Mouse (Mus musculus): ENCODE measurements around the gene Ces4a. TPM values are rescaled to one million over a fixed set of nuclear protein-coding genes. Genes with fewer than 3 reads are reported as not detected.
"Not testable (repeated sequence)": the region's sequence is repeated elsewhere in the genome, so short reads cannot be mapped to it uniquely, and the experiment has no call there.

Gene Ces4a
- not detected in 2 replicates for polyA plus RNA-seq (2011; ENCODE audit: insufficient read depth, insufficient read length, low read depth, missing spikeins)

DNA sequence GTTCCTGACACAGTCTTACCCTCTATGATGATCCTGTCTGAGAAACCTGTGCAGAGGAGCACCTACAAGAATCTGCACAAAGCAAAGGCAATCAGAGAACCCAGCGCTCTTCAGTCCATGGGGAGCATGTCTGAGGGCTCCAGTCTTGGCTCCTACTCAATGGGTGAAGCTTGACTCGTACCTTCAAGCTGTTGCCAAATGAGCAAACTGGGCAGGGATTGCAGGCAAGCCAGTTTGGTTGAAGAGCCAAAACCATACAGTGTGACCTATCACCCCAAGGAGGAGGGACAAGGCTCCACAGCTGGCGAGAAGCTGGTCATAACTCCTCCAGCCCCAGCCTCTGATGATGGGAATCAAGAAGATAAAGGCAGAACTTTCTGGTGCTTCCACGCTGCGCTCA, at the start of gene Ces4a:
Gene Ces4a, plus strand, starts transcription at position 292 of the 400 bp plus-strand sequence.
- Histone ChIP-seq H3K9ac (ENCODE audit: low read depth, poor library complexity, severe bottlenecking) (no peak within 1 kb of the TSS), H3K4me1 (ENCODE audit: control insufficient read depth, insufficient read depth, low read length) (no peaks in the 10 kb centered on the region), H3K4me3 (ENCODE audit: low read depth, low read length) (no peak within 1 kb of the TSS), H3K9me3 (replicated peaks; ENCODE audit: control insufficient read depth, insufficient read depth, low read length, poor library complexity, severe bottlenecking) (no peaks in the 10 kb centered on the region), H3K27me3 (ENCODE audit: control insufficient read depth, insufficient read depth, low read length, poor library complexity, severe bottlenecking) (peaks cover 1% of the 10 kb centered on the region; the same call in 1 of the 2 replicates), H3K36me3 (ENCODE audit: control insufficient read depth, insufficient read depth, low read length, poor library complexity, severe bottlenecking) (no peaks in the 10 kb centered on the region), H3K27ac (ENCODE audit: insufficient read depth, low read length) (no peak within 1 kb of the TSS)
- no peak for TF ChIP-seq EP300 (IDR thresholded peaks at IDR 0.05; ENCODE audit: insufficient read depth, low read depth, low read length)
- no peak for TF ChIP-seq CTCF (IDR thresholded peaks at IDR 0.05; ENCODE audit: low read depth, low read length)
- no peak for TF ChIP-seq POLR2A (IDR thresholded peaks at IDR 0.05; ENCODE audit: insufficient read depth, low read length)

DNA sequence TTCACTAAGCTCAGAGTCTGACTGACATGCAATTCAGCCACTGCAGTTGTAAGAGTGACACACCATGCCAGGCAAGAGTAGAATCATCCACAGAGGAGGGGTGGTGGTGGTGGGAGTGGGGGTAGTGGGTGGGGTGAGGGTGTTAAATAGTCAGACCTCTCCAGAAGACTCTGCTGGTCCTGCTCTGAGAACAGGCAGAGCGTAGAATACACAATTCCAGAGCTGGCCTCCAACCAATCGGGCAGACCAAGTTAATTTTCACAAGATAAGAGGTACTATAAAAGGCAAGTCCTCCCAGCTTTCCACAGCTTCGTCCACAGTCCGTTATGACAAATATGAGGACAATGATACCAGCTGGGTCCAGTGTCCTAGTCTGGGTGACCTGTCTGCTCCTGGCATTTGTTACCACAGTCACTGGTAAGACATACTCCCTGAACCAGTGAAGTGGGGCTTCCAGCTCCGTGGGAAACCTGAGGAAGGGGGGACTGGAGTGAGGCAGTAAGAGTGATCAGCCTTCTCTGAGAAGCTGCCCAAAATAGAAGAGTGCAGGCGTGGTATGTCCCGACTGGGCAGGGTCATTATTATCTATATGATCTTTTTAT, 48.0 kb upstream of the Ces4a start, which contains the start of gene Ces3b:
Gene Ces3b, plus strand, starts transcription at position 305 of the 602 bp plus-strand sequence.
- Histone ChIP-seq H3K27ac (ENCODE audit: insufficient read depth, low read length) (no peak within 1 kb of the TSS), H3K4me3 (ENCODE audit: low read depth, low read length) (no peak within 1 kb of the TSS), H3K27me3 (ENCODE audit: control insufficient read depth, insufficient read depth, low read length, poor library complexity, severe bottlenecking) (no peaks in the 10 kb centered on the region; the same call in 1 of the 2 replicates), H3K9me3 (replicated peaks; ENCODE audit: control insufficient read depth, insufficient read depth, low read length, poor library complexity, severe bottlenecking) (no peaks in the 10 kb centered on the region), H3K36me3 (ENCODE audit: control insufficient read depth, insufficient read depth, low read length, poor library complexity, severe bottlenecking) (no peaks in the 10 kb centered on the region), H3K4me1 (ENCODE audit: control insufficient read depth, insufficient read depth, low read length) (no peaks in the 10 kb centered on the region), H3K9ac (ENCODE audit: low read depth, poor library complexity, severe bottlenecking) (no peak within 1 kb of the TSS)
- no peak for TF ChIP-seq EP300 (IDR thresholded peaks at IDR 0.05; ENCODE audit: insufficient read depth, low read depth, low read length)
- no peak for TF ChIP-seq CTCF (IDR thresholded peaks at IDR 0.05; ENCODE audit: low read depth, low read length)
- no peak for TF ChIP-seq POLR2A (IDR thresholded peaks at IDR 0.05; ENCODE audit: insufficient read depth, low read length)

- not testable (repeated sequence) for H3K4me1 ChIP-seq (ENCODE audit: control insufficient read depth, insufficient read depth, low read length); H3K4me3 ChIP-seq (ENCODE audit: low read depth, low read length); H3K9me3 ChIP-seq (replicated peaks; ENCODE audit: control insufficient read depth, insufficient read depth, low read length, poor library complexity, severe bottlenecking)
Measured at GRCm38 (mm10) chr8:105088166-105088565, 43.4 kb upstream of the Ces4a start.

GRCm38 (mm10) chr8:105088581-105088980, 43.0 kb upstream of the Ces4a start:
- Histone ChIP-seq H3K27me3 (ENCODE audit: control insufficient read depth, insufficient read depth, low read length, poor library complexity, severe bottlenecking) (no peaks in the 10 kb centered on the region; the same call in 1 of the 2 replicates), H3K4me3 (ENCODE audit: low read depth, low read length) (no peak overlapping the region), H3K9me3 (replicated peaks; ENCODE audit: control insufficient read depth, insufficient read depth, low read length, poor library complexity, severe bottlenecking) (no peaks in the 10 kb centered on the region), H3K4me1 (ENCODE audit: control insufficient read depth, insufficient read depth, low read length) (no peaks in the 10 kb centered on the region), H3K27ac (ENCODE audit: insufficient read depth, low read length) (no peak overlapping the region), H3K36me3 (ENCODE audit: control insufficient read depth, insufficient read depth, low read length, poor library complexity, severe bottlenecking) (no peaks in the 10 kb centered on the region), H3K9ac (ENCODE audit: low read depth, poor library complexity, severe bottlenecking) (no peak overlapping the region)
- TF ChIP-seq CTCF (IDR thresholded peaks at IDR 0.05; ENCODE audit: low read depth, low read length), result no peak
- TF ChIP-seq POLR2A (IDR thresholded peaks at IDR 0.05; ENCODE audit: insufficient read depth, low read length), result no peak
- no peak for TF ChIP-seq EP300 (IDR thresholded peaks at IDR 0.05; ENCODE audit: insufficient read depth, low read depth, low read length)

More at GRCm38 (mm10) chr8:105088166-105088565, 43.4 kb upstream of the Ces4a start:
- H3K27ac ChIP-seq (ENCODE audit: insufficient read depth, low read length); H3K36me3 ChIP-seq (ENCODE audit: control insufficient read depth, insufficient read depth, low read length, poor library complexity, severe bottlenecking); H3K9ac ChIP-seq (ENCODE audit: low read depth, poor library complexity, severe bottlenecking); H3K27me3 ChIP-seq (ENCODE audit: control insufficient read depth, insufficient read depth, low read length, poor library complexity, severe bottlenecking): not testable (repeated sequence)

GRCm38 (mm10) chr8:105093992-105094391, 37.6 kb upstream of the Ces4a start:
- Histone ChIP-seq H3K9ac (ENCODE audit: low read depth, poor library complexity, severe bottlenecking) (no peak overlapping the region), H3K9me3 (replicated peaks; ENCODE audit: control insufficient read depth, insufficient read depth, low read length, poor library complexity, severe bottlenecking) (no peaks in the 10 kb centered on the region), H3K4me3 (ENCODE audit: low read depth, low read length) (no peak overlapping the region), H3K4me1 (ENCODE audit: control insufficient read depth, insufficient read depth, low read length) (no peaks in the 10 kb centered on the region), H3K36me3 (ENCODE audit: control insufficient read depth, insufficient read depth, low read length, poor library complexity, severe bottlenecking) (no peaks in the 10 kb centered on the region), H3K27ac (ENCODE audit: insufficient read depth, low read length) (no peak overlapping the region), H3K27me3 (ENCODE audit: control insufficient read depth, insufficient read depth, low read length, poor library complexity, severe bottlenecking) (no peaks in the 10 kb centered on the region)
- TF ChIP-seq CTCF (IDR thresholded peaks at IDR 0.05; ENCODE audit: low read depth, low read length) (no peak), EP300 (IDR thresholded peaks at IDR 0.05; ENCODE audit: insufficient read depth, low read depth, low read length) (no peak), POLR2A (IDR thresholded peaks at IDR 0.05; ENCODE audit: insufficient read depth, low read length) (no peak)

DNA sequence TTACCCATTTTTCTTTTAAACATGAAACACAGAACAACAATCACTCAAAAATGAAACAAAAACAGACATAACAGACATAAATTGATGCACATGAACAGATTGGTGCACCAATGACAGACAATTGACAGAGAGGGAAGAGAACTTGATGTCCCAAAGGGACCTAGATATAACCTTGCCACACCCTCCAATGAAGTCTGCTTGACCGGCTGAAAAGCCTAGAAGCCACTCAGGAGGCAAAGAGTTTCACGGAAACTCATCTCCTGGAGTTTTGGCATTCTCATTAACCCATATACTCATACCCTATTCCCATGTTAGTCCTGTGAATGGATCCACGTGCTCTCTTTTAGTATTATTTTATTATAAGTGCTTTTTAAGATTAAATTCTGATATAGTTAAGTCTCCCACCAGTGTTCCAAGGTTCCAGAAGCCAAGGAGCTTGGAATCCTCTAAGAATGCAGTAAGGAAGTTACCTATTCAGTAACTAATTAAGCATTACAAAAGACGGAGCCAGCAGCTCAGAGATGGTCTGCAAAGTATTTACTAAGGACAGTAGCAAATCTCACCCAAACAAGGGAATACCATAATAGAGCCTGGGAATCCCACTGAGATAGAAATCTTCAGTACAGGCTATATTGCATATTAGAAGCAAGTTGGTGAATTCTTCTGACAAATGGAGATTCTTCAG, 29.4 kb upstream of the Ces4a start:
- H3K27ac ChIP-seq (ENCODE audit: insufficient read depth, low read length), result peak overlapping the region; percentile 36; the same call in 1 of the 2 replicates
- H3K4me3 ChIP-seq (ENCODE audit: low read depth, low read length); H3K9ac ChIP-seq (ENCODE audit: low read depth, poor library complexity, severe bottlenecking); H3K36me3 ChIP-seq (ENCODE audit: control insufficient read depth, insufficient read depth, low read length, poor library complexity, severe bottlenecking); H3K27me3 ChIP-seq (ENCODE audit: control insufficient read depth, insufficient read depth, low read length, poor library complexity, severe bottlenecking); H3K4me1 ChIP-seq (ENCODE audit: control insufficient read depth, insufficient read depth, low read length): not testable (repeated sequence)
- peaks cover 28% of the 10 kb centered on the region for H3K9me3 ChIP-seq (replicated peaks; ENCODE audit: control insufficient read depth, insufficient read depth, low read length, poor library complexity, severe bottlenecking)

DNA sequence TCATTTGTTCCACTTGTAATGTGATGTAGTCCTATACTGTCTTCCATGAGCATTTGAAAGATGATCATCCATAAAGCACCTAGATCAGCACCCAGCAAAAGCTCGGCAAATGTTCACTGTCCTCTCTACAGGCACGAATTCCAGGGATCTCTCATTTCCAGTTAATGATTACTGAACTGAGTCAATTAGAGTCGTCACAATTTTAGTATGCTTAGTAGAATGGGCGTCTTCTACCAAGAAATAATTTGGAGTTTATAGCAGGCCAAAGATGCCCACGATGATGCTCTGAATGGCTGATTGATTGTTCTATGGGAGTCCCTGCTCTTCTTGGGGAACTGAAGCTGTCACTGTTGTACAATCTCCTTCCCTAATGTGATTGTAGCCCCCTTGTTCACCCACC, 27.9 kb upstream of the Ces4a start:
- H3K36me3 ChIP-seq (ENCODE audit: control insufficient read depth, insufficient read depth, low read length, poor library complexity, severe bottlenecking); H3K4me1 ChIP-seq (ENCODE audit: control insufficient read depth, insufficient read depth, low read length); H3K4me3 ChIP-seq (ENCODE audit: low read depth, low read length); H3K27ac ChIP-seq (ENCODE audit: insufficient read depth, low read length); H3K9ac ChIP-seq (ENCODE audit: low read depth, poor library complexity, severe bottlenecking); H3K27me3 ChIP-seq (ENCODE audit: control insufficient read depth, insufficient read depth, low read length, poor library complexity, severe bottlenecking): not testable (repeated sequence)
- peaks cover 28% of the 10 kb centered on the region for H3K9me3 ChIP-seq (replicated peaks; ENCODE audit: control insufficient read depth, insufficient read depth, low read length, poor library complexity, severe bottlenecking)

Measured in ES-Bruce4 (cell line).